Mouse (Mus musculus): Measurements from ENCODE around the gene Fbxw9. TPM values are rescaled to one million over a fixed set of nuclear protein-coding genes. Genes with fewer than 3 reads are reported as not detected.

Gene Fbxw9
- polyA plus RNA-seq, 1 experiment from 2014 or later, result 9.9 TPM

GRCm38 (mm10) chr8:85027516-85027855 lies 32.4 kb upstream of the Fbxw9 start:
- Histone ChIP-seq H3K9ac (peak overlapping the region; percentile 98), H3K4me3 (replicated peaks) (peak overlapping the region; percentile 86), H3K36me3 (replicated peaks) (peaks cover 58% of the 10 kb centered on the region), H3K9me3 (replicated peaks) (no peaks in the 10 kb centered on the region), H3K4me2 (peak overlapping the region; percentile 91), H3K4me1 (replicated peaks) (peaks cover 57% of the 10 kb centered on the region), H3K27ac (replicated peaks) (peak overlapping the region; percentile 94), H3K27me3 (no peaks in the 10 kb centered on the region)
- ATAC-seq (ENCODE audit: insufficient read depth), result no peak
- under 1% methylated on average over 13 of the region's 13 CpGs for WGBS (ENCODE audit: insufficient replicate concordance)

DNA sequence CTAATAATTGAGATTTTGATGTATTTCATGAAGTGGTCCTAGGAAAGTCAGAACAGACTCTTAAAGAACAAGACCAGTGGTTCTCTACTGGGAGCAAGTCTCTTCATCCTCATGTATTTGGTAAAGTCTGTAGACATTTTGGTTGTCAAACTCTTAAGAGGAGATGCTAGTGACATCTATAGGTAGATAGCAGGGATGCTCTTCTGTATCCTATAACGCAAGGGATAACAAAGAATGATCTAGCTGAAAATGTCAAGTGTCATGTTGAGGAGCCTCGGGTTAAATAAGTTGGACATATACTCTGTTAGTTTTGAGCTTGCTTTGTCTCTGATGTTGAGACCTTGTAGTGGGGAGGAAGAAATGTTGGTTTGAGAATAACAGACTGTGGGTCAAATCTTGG lies 31.9 kb upstream of the Fbxw9 start:
- H3K4me3 ChIP-seq (replicated peaks), result peak overlapping the region; percentile 86
- 17% methylated on average over 2 of the region's 2 CpGs for WGBS (ENCODE audit: insufficient replicate concordance)
- H3K9me3 ChIP-seq (replicated peaks), result no peaks in the 10 kb centered on the region
- peaks cover 58% of the 10 kb centered on the region for H3K36me3 ChIP-seq (replicated peaks)
- H3K4me2 ChIP-seq, result peak overlapping the region; percentile 91
- peak overlapping the region; percentile 94 for H3K27ac ChIP-seq (replicated peaks)
- peak overlapping the region; percentile 98 for H3K9ac ChIP-seq
- H3K4me1 ChIP-seq (replicated peaks), result peaks cover 60% of the 10 kb centered on the region
- no peak for ATAC-seq (ENCODE audit: insufficient read depth)
- H3K27me3 ChIP-seq, result no peaks in the 10 kb centered on the region

GRCm38 (mm10) chr8:85029271-85029670 lies 30.6 kb upstream of the Fbxw9 start:
- Histone ChIP-seq H3K27me3 (no peaks in the 10 kb centered on the region), H3K27ac (replicated peaks) (no peak overlapping the region), H3K36me3 (replicated peaks) (peaks cover 59% of the 10 kb centered on the region), H3K4me3 (replicated peaks) (peak overlapping the region; percentile 86), H3K9ac (peak overlapping the region; percentile 98; the same call in 1 of the 2 replicates), H3K9me3 (replicated peaks) (no peaks in the 10 kb centered on the region), H3K4me1 (replicated peaks) (peaks cover 63% of the 10 kb centered on the region), H3K4me2 (peak overlapping the region; percentile 91)
- ATAC-seq (ENCODE audit: insufficient read depth), result no peak
- 75% methylated on average over 14 of the region's 14 CpGs for WGBS (ENCODE audit: insufficient replicate concordance)

- Histone ChIP-seq H3K27me3 (no peaks in the 10 kb centered on the region), H3K4me3 (replicated peaks) (no peak overlapping the region), H3K4me1 (replicated peaks) (peaks cover 66% of the 10 kb centered on the region), H3K27ac (replicated peaks) (no peak overlapping the region), H3K9me3 (replicated peaks) (no peaks in the 10 kb centered on the region), H3K4me2 (no peak overlapping the region), H3K36me3 (replicated peaks) (peaks cover 60% of the 10 kb centered on the region), H3K9ac (no peak overlapping the region)
- WGBS (ENCODE audit: insufficient replicate concordance), result 67% methylated on average over 4 of the region's 4 CpGs
- ATAC-seq (ENCODE audit: insufficient read depth), result no peak
Measured at GRCm38 (mm10) chr8:85032622-85033311, 27.1 kb upstream of the Fbxw9 start.

- Histone ChIP-seq H3K9ac (no peak overlapping the region), H3K4me3 (replicated peaks) (no peak overlapping the region), H3K9me3 (replicated peaks) (no peaks in the 10 kb centered on the region), H3K27ac (replicated peaks) (0 out of 2 replicates have a peak overlapping the region, but pooled peaks have one; percentile 24), H3K4me2 (peak overlapping the region; percentile 93), H3K27me3 (no peaks in the 10 kb centered on the region), H3K36me3 (replicated peaks) (peaks cover 58% of the 10 kb centered on the region), H3K4me1 (replicated peaks) (peaks cover 66% of the 10 kb centered on the region)
- WGBS (ENCODE audit: insufficient replicate concordance), result 50% methylated on average over 1 of the region's 1 CpGs
- ATAC-seq (ENCODE audit: insufficient read depth), result no peak
Measured at GRCm38 (mm10) chr8:85033867-85034266, 26.0 kb upstream of the Fbxw9 start.

DNA sequence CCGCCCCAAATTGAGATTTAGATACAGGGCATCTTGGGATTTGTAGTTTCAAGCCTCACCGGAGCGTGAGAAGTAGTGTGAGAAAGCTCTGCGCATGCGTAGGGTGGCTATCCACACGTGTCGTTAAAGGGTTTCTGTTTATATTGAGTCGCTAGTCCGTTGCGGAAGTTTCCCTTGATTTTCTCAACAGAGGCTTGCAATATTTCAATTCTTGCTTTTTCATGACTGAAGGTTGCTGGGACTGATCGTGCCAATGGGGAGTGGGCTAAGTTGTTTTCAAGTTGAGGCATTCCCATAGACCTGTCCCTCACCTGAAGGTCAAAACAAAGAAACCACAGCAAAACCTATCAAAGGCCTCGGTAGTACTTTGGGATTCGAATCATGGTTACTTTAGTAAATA lies 25.1 kb upstream of the Fbxw9 start:
- peaks cover 65% of the 10 kb centered on the region for H3K4me1 ChIP-seq (replicated peaks)

DNA sequence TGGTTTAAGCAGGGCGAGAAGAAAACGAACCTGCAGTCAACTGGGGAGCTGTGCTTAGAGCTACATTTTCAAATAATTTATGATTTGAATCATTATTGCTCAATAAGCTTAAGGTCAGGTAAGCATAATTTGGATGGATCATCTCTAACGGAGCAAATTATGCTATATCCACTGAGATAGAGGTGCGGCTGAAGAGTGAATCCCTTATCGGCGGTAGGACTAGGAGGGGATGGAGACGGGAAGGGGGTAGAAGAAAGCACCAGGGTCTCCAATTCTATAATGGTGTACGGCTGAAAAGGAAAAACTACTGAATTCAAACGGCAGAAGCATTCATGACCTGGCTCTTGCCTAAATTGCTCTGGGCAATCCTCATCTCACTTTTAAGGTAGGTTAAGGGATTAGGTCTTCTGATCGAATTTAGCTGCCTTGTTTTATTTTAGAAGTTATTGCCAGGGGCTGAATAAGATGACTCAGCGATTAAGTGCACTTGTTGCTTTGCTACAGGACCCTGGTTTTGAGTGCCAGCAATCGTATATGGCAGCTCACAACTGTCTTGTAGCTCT lies 24.6 kb upstream of the Fbxw9 start:
- Histone ChIP-seq H3K9ac (peak overlapping the region; percentile 75), H3K9me3 (replicated peaks) (no peaks in the 10 kb centered on the region), H3K27ac (replicated peaks) (peak overlapping the region; percentile 87), H3K27me3 (no peaks in the 10 kb centered on the region), H3K4me1 (replicated peaks) (peaks cover 64% of the 10 kb centered on the region), H3K36me3 (replicated peaks) (peaks cover 51% of the 10 kb centered on the region), H3K4me2 (peak overlapping the region; percentile 93), H3K4me3 (replicated peaks) (peak overlapping the region; percentile 85)
- no peak for ATAC-seq (ENCODE audit: insufficient read depth)
- 2% methylated on average over 12 of the region's 12 CpGs for WGBS (ENCODE audit: insufficient replicate concordance)

More for the DNA sequence above, 25.1 kb upstream of the Fbxw9 start:
- H3K27ac ChIP-seq (replicated peaks), result peak overlapping the region; percentile 87
- H3K4me3 ChIP-seq (replicated peaks), result peak overlapping the region; percentile 85
- ATAC-seq (ENCODE audit: insufficient read depth), result no peak
- peaks cover 51% of the 10 kb centered on the region for H3K36me3 ChIP-seq (replicated peaks)
- H3K9me3 ChIP-seq (replicated peaks), result no peaks in the 10 kb centered on the region
- WGBS (ENCODE audit: insufficient replicate concordance), result 2% methylated on average over 12 of the region's 13 CpGs
- peak overlapping the region; percentile 75; the same call in 1 of the 2 replicates for H3K9ac ChIP-seq
- H3K4me2 ChIP-seq, result peak overlapping the region; percentile 93
- H3K27me3 ChIP-seq, result no peaks in the 10 kb centered on the region

GRCm38 (mm10) chr8:85035728-85036310 lies 24.0 kb upstream of the Fbxw9 start:
- peak; percentile 9; the same call in 1 of the 2 replicates for ATAC-seq (ENCODE audit: insufficient read depth)
- H3K9me3 ChIP-seq (replicated peaks), result no peaks in the 10 kb centered on the region
- H3K4me1 ChIP-seq (replicated peaks), result peaks cover 68% of the 10 kb centered on the region
- WGBS (ENCODE audit: insufficient replicate concordance), result under 1% methylated on average over 15 of the region's 15 CpGs
- peaks cover 51% of the 10 kb centered on the region for H3K36me3 ChIP-seq (replicated peaks)
- peak overlapping the region; percentile 87 for H3K27ac ChIP-seq (replicated peaks)
- H3K4me2 ChIP-seq, result peak overlapping the region; percentile 93
- peak overlapping the region; percentile 75 for H3K9ac ChIP-seq
- no peaks in the 10 kb centered on the region for H3K27me3 ChIP-seq
- H3K4me3 ChIP-seq (replicated peaks), result peak overlapping the region; percentile 85

DNA sequence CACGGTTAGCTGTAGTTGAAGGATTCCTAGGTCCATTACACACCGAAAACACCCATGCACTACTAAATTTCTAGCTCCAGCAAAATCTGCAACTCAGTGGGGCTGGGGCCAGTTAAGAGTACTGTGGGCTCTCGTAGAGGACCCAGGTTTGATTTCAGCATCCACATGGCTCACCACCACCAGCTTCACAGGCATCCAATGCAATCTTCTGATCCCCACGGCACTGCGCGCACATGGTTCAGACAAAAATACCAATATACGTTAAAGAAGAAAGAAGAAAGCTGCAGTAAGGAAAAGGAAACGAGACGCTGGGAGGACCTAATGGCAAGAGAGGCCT lies 23.5 kb upstream of the Fbxw9 start:
- Histone ChIP-seq H3K36me3 (replicated peaks) (peaks cover 51% of the 10 kb centered on the region), H3K4me1 (replicated peaks) (peaks cover 73% of the 10 kb centered on the region)

GRCm38 (mm10) chr8:85036718-85037365 lies 23.0 kb upstream of the Fbxw9 start, which contains the start of gene Tnpo2:
Gene Tnpo2 (plus strand): TSS chr8:85036915.
- peak within 1 kb of the TSS; percentile 94 for H3K9ac ChIP-seq
- peak within 1 kb of the TSS; percentile 93 for H3K4me2 ChIP-seq
- H3K36me3 ChIP-seq (replicated peaks), result peaks cover 51% of the 10 kb centered on the region
- peak; percentile 84 for ATAC-seq (ENCODE audit: insufficient read depth)
- H3K4me1 ChIP-seq (replicated peaks), result peaks cover 77% of the 10 kb centered on the region
- under 1% methylated on average over 59 of the region's 59 CpGs for WGBS (ENCODE audit: insufficient replicate concordance)
- H3K4me3 ChIP-seq (replicated peaks), result peak within 1 kb of the TSS; percentile 85
- peak within 1 kb of the TSS; percentile 98 for H3K27ac ChIP-seq (replicated peaks)
- H3K9me3 ChIP-seq (replicated peaks), result no peaks in the 10 kb centered on the region
- no peaks in the 10 kb centered on the region for H3K27me3 ChIP-seq

More for the DNA sequence above, 23.5 kb upstream of the Fbxw9 start:
- Histone ChIP-seq H3K9me3 (replicated peaks) (no peaks in the 10 kb centered on the region), H3K27me3 (no peaks in the 10 kb centered on the region), H3K27ac (replicated peaks) (peak overlapping the region; percentile 87), H3K4me3 (replicated peaks) (peak overlapping the region; percentile 85), H3K4me2 (peak overlapping the region; percentile 93), H3K9ac (peak overlapping the region; percentile 75)
- peak; percentile 27 for ATAC-seq (ENCODE audit: insufficient read depth)
- WGBS (ENCODE audit: insufficient replicate concordance), result under 1% methylated on average over 9 of the region's 9 CpGs

- Histone ChIP-seq H3K9ac (peak overlapping the region; percentile 94), H3K4me2 (peak overlapping the region; percentile 93), H3K4me3 (replicated peaks) (peak overlapping the region; percentile 85), H3K27ac (replicated peaks) (peak overlapping the region; percentile 98), H3K9me3 (replicated peaks) (no peaks in the 10 kb centered on the region), H3K27me3 (no peaks in the 10 kb centered on the region), H3K36me3 (replicated peaks) (peaks cover 51% of the 10 kb centered on the region), H3K4me1 (replicated peaks) (peaks cover 75% of the 10 kb centered on the region)
- peak; percentile 19 for ATAC-seq (ENCODE audit: insufficient read depth)
- under 1% methylated on average over 14 of the region's 14 CpGs for WGBS (ENCODE audit: insufficient replicate concordance)
Measured at GRCm38 (mm10) chr8:85037366-85037680, 22.5 kb upstream of the Fbxw9 start.
